In genomic region chr17:7621262-7621661, GRCm38 (mm10) we compare ENCODE assay signal across 13 mouse cellular contexts.
A peak's percentile ranks its signal among the peaks of the same experiment; 100 is the strongest.
DNase-seq lines count a peak whose midpoint lies in the region.
"Had no signal": no experiment of that assay in that cellular context is flagged by ENCODE, and none has a peak within 500 bp of the region (broad histone marks: within the 10 kb centered on the region; RNA-seq: fewer than 3 reads in every experiment).

No protein-coding gene starts in this region.

- intact Hi-C loops in gastrocnemius, postnatal 14 days (cut with DNase I; ENCODE audit: low total_unique reads), result no loop called here
- intact Hi-C loops in heart, postnatal 36 days (cut with DNase I), result loop anchor here (2.0 kb wide), 1 partner anchor 44 kb away; no protein-coding TSS in a partner anchor

- DNase-seq in gastrocnemius, adult 18-20 months (ENCODE audit: low spot score), result peak; percentile 68
- no peak for DNase-seq in gastrocnemius, postnatal 10 days
- DNase-seq in Muller cell, postnatal 12 days (ENCODE audit: inconsistent ontology term), result peak; percentile 79
- DNase-seq in gastrocnemius, postnatal 14 days, result peak; percentile 39
- peak; percentile 26 to 36 for DNase-seq in heart, postnatal 36 days
- DNase-seq in adipocyte (ENCODE audit: low spot score), result no peak
- DNase-seq in kidney, adult 8-10 months, result no peak
- no peak for DNase-seq in left cerebral cortex, adult 18-20 months (ENCODE audit: low spot score in 2 of 2)
- DNase-seq: cerebellum, adult 9-11 months; embryo, embryonic 11 days; kidney, postnatal 14 days; lung, postnatal 14 days; thymus, postnatal 25 days had no signal

Comparison
In these comparisons a context has a peak if more than half of its experiments do, and no peak if none do; other contexts are left out.
1. DNase-seq: peak in gastrocnemius, adult 18-20 months (single experiment), Muller cell, postnatal 12 days (single experiment), gastrocnemius, postnatal 14 days (single experiment) and heart, postnatal 36 days (2 of 2); none in gastrocnemius, postnatal 10 days (single experiment), adipocyte (single experiment), kidney, adult 8-10 months (0 of 2) and left cerebral cortex, adult 18-20 months (0 of 2).